Mouse (Mus musculus): ENCODE data around the gene 1700123O20Rik.

- TF ChIP-seq CTCF (IDR thresholded peaks at IDR 0.05; ENCODE audit: control insufficient read depth, insufficient read depth, insufficient replicate concordance, low read depth, low read length) = no peak
- TF ChIP-seq POLR2A (IDR thresholded peaks at IDR 0.05; ENCODE audit: control insufficient read depth, low read depth, low read length) = no peak
These were observed 34.5 kb upstream of the 1700123O20Rik start for GRCm38 (mm10) chr14:54651556-54651955.
